ENCODE assay signal across 17 mouse cellular contexts in the genomic region with DNA sequence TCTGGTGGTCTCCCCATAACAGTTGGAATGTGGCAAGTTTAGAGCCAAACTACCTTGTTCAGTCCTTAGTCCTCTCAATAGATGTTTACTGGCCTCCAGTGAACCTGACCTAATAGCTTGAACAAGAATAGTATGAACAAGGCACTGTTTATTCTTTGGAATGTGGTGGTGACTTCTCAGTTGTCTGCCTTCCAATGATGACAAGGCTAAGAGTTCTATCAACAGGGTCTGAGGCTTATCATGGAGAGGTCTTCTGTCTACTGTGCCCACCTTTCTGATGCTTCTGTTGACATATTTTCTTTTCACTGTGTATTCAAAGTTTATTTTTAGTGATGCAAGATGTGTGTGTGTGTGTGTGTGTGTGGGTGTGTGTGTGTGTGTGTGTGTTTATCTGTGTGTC.
"Had no signal": no experiment of that assay in that cellular context is flagged by ENCODE, and none has a peak within 500 bp of the region (broad histone marks: within the 10 kb centered on the region; RNA-seq: fewer than 3 reads in every experiment).

No protein-coding gene starts in this region.

- DNase-seq: liver, postnatal 0 days; lung, adult 2 months; lung, postnatal 14 days; lung, postnatal 36 days; midbrain, embryonic 14.5 days; right cerebral cortex, postnatal 14 days; thymus, postnatal 14 days; thymus, postnatal 36 days had no signal

- H3K36me3 ChIP-seq: liver, embryonic 15.5 days; lung, embryonic 15.5 days; midbrain, embryonic 12.5 days; neural tube, embryonic 12.5 days; stomach, embryonic 15.5 days had no signal

- H3K27me3 ChIP-seq: liver, embryonic 15.5 days; lung, embryonic 15.5 days; megakaryocyte, embryonic 14.5 days; midbrain, embryonic 12.5 days; neural tube, embryonic 12.5 days; stomach, embryonic 15.5 days had no signal

- H3K4me1 ChIP-seq: liver, embryonic 15.5 days; megakaryocyte, embryonic 14.5 days; midbrain, embryonic 12.5 days; neural tube, embryonic 12.5 days; stomach, embryonic 15.5 days had no signal

- H3K9ac ChIP-seq: liver, embryonic 15.5 days; liver, postnatal 0 days; lung, embryonic 15.5 days; midbrain, embryonic 12.5 days; neural tube, embryonic 12.5 days; stomach, embryonic 15.5 days had no signal

- H3K4me3 ChIP-seq: liver, embryonic 15.5 days; lung, embryonic 15.5 days; megakaryocyte, embryonic 14.5 days; midbrain, embryonic 12.5 days; neural tube, embryonic 12.5 days; stomach, embryonic 15.5 days had no signal

- ATAC-seq: liver, postnatal 0 days; lung, postnatal 0 days had no signal

- H3K9me3 ChIP-seq: liver, embryonic 15.5 days; lung, embryonic 15.5 days; midbrain, embryonic 12.5 days; neural tube, embryonic 12.5 days; stomach, embryonic 15.5 days had no signal

- H3K4me2 ChIP-seq: liver, embryonic 15.5 days; lung, embryonic 15.5 days; midbrain, embryonic 12.5 days; neural tube, embryonic 12.5 days; stomach, embryonic 15.5 days had no signal

- H3K27ac ChIP-seq: liver, embryonic 15.5 days; lung, embryonic 15.5 days; macrophage; midbrain, embryonic 12.5 days; neural tube, embryonic 12.5 days; stomach, embryonic 15.5 days; stomach, postnatal 0 days had no signal
